Mouse (Mus musculus): ENCODE measurements around the gene Coasy.

Gene Coasy

GRCm38 (mm10) chr11:101062971-101063675 lies 19.2 kb upstream of the Coasy start:
- DNase-seq (ENCODE audit: low read depth, low spot score): no peak

- no peak for DNase-seq (ENCODE audit: low read depth, low spot score)
Measured at GRCm38 (mm10) chr11:101063676-101064327, 18.6 kb upstream of the Coasy start.

- DNase-seq (ENCODE audit: low read depth, low spot score): no peak
Measured at GRCm38 (mm10) chr11:101064462-101064861, 17.9 kb upstream of the Coasy start.

GRCm38 (mm10) chr11:101065002-101065401 lies 17.4 kb upstream of the Coasy start:
- DNase-seq (ENCODE audit: low read depth, low spot score): no peak

DNA sequence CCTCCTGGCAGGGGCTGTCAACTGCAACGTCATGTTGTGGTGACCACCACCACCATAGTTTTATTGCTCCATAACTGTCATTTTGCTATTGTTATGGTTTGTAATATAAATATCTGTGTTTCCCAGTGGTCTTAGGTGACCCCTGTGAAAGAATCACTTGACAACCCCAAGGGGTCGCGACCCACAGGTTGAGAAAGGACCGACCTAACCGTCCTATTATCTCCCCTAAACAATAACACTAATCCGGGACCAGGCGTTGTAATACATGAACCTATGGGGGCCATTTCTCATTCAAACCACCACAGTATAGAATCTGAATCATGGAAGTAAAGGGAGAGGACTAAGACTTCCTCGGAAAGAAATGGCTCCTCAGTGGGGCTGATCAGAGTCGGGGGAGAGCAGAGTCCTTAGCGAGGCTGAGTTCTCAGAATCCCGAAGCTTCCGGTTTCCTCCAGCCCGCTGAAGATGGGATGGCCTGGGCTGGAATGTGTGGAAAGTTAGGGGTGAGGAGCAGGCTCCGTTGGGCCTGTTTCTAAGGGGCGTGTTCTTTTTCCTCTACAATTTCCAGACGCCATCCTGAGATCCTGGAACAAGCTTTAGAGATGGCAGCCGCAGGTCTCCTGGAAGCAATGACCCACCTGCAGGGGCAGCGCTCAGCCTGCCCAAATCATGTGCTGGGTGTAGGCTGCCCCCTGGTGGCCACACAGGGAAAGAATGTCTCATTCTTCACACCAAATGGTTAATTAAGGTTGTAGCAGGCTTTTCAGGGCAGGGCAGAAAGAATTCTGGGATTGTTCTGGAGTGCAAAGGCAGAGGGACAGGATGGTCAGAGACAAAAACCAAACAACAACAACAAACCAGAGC lies 15.6 kb upstream of the Coasy start:
- peak; percentile 61 for DNase-seq (ENCODE audit: low read depth, low spot score)

DNA sequence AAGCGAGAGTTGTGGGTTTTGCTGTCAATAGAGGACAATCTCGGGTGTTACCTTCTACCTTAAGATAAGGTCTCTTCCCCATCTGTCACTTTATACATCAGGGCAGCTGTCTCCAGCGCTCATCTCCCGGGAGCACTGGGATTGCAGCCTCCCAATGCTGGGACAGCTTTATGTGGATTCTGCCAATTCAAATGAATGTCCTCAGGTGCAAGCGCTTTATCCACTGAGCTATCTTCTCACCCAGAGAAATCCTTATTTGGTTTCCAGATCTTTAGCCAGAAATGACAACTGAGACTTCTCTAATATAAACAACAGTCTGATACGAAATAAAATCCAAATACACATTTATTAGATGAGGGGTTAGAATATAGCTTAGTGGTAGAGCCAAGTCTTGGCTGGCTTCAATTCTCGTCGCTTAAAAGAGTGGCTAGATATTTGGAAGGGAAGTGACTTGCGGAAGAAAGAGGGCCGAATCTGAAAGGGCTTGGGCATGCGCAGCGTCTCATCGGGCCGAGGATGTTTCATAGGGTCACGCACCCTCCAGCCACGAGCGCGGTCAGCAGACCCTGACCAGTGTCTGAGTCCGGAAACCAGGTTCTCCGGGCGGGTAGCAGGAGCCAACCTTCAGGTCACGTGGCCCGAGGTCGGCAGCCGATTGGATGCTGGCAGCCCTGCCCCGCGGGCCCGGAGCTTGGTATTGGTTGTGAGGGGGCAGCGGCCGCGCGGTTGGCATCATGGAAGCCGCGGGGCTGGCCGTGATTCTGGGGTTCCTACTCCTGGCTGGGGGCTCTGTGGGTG lies 12.8 kb upstream of the Coasy start, which contains the start of gene Naglu:
Gene Naglu, plus strand, starts transcription at position 622 of the 798 bp plus-strand sequence.
- DNase-seq (ENCODE audit: low read depth, low spot score): peak; percentile 84

DNA sequence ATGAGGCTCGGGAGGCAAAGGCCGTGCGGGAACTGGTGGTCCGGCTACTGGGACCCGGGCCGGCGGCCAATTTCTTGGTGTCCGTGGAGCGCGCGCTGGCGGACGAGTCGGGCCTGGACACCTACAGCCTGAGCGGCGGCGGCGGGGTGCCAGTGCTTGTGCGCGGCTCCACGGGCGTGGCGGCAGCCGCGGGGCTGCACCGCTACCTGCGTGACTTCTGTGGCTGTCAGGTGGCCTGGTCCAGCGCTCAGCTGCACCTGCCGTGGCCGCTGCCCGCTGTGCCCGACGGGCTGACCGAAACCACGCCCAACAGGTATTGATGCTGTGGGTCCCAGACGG lies 12.2 kb upstream of the Coasy start:
- no peak for DNase-seq (ENCODE audit: low read depth, low spot score)

GRCm38 (mm10) chr11:101070987-101071386 lies 11.4 kb upstream of the Coasy start:
- no peak for DNase-seq (ENCODE audit: low read depth, low spot score)

DNA sequence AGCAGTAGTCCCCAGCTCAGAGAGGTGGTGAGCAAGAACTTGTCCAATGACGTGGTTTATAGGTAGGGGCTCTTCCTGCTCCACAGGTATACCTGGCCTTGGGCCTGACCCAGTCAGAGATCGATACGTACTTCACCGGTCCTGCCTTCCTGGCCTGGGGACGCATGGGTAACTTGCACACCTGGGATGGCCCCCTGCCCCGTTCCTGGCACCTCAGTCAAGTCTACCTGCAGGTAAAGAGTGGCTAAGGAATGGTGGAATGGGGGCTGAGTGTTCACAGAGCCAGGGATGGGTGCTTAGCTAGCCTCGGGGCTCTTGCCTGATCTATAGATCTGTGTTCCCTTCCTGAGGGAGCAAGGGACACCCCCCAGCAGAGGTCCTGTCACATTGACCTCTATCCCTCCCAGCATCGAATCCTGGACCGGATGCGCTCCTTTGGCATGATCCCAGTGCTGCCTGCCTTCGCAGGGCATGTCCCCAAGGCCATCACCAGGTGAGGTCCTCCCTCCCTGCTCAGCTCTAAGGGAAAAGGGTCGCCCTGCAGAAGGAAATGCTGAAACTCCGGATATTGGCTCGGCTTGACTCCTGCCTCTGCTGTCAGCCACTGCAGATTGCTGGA lies 10.4 kb upstream of the Coasy start:
- no peak for DNase-seq (ENCODE audit: low read depth, low spot score)

- no peak for DNase-seq (ENCODE audit: low read depth, low spot score)
Measured at GRCm38 (mm10) chr11:101078121-101078520, 4.2 kb upstream of the Coasy start, which contains the start of gene Hsd17b1. TSS of gene Hsd17b1 (plus strand) at chr11:101078411.

GRCm38 (mm10) chr11:101079746-101080145 lies 2.6 kb upstream of the Coasy start:
- DNase-seq (ENCODE audit: low read depth, low spot score): no peak

DNA sequence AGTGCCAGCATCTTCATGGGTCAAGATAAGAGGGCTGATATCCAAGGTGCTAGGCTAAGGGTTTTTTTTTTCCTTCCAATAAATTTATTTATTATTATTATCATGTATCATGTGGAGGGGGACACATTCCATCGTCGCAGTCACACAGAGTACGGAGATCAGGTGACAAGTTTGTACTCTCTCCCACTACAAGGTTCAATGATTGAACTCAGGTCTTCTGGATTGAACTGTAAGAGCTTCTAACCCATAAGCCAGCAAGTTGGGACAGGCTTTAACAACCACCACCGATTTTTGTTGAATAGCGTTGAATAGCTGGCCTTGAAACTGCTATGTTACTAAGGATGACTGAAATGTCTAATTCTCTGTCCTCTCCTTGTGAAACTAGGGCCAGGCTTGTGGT lies 1.9 kb upstream of the Coasy start:
- DNase-seq (ENCODE audit: low read depth, low spot score): no peak

- DNase-seq (ENCODE audit: low read depth, low spot score): no peak
Measured at GRCm38 (mm10) chr11:101081659-101082058, 706 bp upstream of the Coasy start.

- no peak for DNase-seq (ENCODE audit: low read depth, low spot score)
Measured at GRCm38 (mm10) chr11:101083083-101083697, 825 bp downstream of the Coasy start.

DNA sequence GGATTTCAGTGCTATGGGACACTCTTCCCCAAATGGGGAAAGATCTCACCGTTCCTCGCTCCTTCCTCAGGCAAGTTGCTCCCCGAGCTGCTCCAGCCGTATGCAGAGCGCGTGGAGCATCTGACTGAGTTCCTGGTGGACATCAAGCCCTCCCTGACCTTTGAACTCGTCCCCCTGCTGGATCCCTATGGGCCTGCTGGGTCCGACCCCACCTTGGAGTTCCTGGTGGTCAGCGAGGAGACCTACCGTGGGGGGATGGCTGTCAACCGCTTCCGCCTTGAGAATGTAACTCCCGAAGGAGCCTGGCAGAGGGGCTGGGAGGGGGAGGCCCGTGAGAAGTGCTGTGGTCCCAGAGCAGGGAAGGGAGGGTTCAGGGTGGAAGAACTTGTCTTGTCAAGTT lies 1.9 kb downstream of the Coasy start:
- DNase-seq (ENCODE audit: low read depth, low spot score): no peak

GRCm38 (mm10) chr11:101084811-101085210 lies 2.4 kb downstream of the Coasy start:
- no peak for DNase-seq (ENCODE audit: low read depth, low spot score)

DNA sequence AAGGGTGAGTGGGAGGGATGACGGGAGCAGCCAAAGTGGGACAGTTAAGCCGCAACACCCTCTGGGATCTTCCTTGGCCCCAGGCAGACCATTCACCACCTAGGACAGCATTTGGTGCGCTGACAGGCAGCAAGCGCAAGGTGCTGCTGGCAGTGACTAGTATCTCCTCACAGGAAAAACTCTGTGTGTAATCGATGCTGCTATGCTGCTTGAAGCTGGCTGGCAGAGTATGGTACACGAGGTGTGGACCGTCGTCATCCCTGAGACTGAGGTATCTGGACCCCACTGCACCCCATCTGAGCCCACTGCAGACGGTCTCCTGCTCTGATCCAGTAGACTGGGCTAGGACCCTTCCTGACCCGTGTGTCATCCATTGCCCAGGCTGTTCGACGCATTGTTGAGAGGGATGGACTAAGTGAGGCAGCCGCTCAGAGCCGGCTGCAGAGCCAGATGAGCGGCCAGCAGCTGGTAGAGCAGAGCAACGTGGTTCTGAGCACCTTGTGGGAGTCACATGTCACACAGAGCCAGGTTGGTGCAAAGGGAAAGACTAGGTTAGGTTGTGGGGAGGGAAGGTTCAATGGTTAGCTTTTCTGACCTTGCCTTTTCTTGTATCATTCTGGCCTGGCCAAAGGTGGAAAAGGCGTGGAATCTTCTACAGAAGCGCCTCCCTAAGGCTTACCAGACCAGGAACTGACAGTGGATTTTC lies 3.4 kb downstream of the Coasy start:
- DNase-seq (ENCODE audit: low read depth, low spot score): no peak

GRCm38 (mm10) chr11:101086323-101086674 lies 3.9 kb downstream of the Coasy start:
- DNase-seq (ENCODE audit: low read depth, low spot score): no peak

DNA sequence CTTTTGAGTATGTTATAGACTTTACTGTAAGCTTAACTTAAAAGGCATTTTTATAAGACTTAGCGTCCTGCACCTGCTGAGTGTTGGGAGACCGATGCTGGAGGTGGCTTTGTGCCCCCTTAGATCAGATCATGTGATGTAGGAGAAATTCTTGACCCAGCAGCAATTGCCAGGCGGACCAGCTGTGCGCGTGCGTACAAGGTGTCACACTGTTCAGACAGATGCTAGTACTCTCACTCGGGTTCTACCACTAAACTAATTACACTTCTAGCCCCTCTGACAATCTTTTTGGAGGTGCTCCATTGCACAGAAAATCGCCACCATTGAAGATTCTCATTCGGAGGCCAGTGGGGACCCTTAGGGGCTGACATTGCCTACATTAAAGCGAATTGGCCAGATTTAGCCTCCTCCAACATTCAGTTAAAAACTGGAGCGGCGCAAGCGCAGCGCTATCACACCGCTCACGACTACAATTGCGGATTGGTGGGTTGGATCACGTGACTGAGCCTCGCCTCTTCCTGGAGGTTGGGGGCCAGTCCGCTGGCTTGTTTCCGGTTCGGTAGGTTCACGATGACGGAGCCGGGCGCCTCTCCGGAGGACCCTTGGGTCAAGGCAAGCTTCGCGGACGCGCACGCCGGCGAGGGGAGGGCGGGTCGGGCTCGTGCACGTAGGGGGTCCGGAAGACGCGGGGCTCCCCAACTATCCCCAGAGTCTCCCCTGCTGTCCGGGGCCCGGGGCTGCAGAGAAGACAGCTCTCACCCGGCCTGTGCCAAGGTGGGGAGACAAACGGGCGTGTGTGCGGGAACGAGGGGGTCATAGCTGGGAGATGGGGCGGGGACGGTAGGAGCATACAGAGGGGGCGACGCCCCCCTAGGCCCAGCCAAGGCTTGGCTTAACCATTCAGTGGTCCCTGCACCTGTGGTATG lies 4.7 kb downstream of the Coasy start, which contains the start of gene Mlx:
Gene Mlx, plus strand, starts transcription at position 522 of the 926 bp plus-strand sequence.
- DNase-seq (ENCODE audit: low read depth, low spot score): peak; percentile 83
